Mouse (Mus musculus) kidney, adult 2 months (tissue): ENCODE results near the gene Plekha5. TPM values are rescaled to one million over a fixed set of nuclear protein-coding genes. Genes with fewer than 3 reads are reported as not detected.

Experiments
- DNase-seq: peaks from one replicate; pipeline ENCODE4 v3.0.0; 2021
- H3K27ac ChIP-seq: fragments of 200-500 bp; 2 replicates; pipeline ENCODE4 v1.5.1; 2012; ENCODE audit warnings: low read depth, low read length, control low read depth, inconsistent platforms; ENCODE audit not compliant: insufficient read depth
- H3K27me3 ChIP-seq: fragments of 200-500 bp; replicated peaks from 2 replicates; pipeline ENCODE4 v1.6.1; 2012; ENCODE audit warnings: mild to moderate bottlenecking, moderate library complexity, low read length, inconsistent platforms; ENCODE audit not compliant: control insufficient read depth, insufficient read depth
- H3K36me3 ChIP-seq: fragments of 200-500 bp; 2 replicates; pipeline ENCODE4 v1.6.1; 2012; ENCODE audit warnings: mild to moderate bottlenecking, moderate library complexity, low read length, inconsistent platforms; ENCODE audit not compliant: control insufficient read depth, insufficient read depth
- H3K4me1 ChIP-seq: fragments of 200-500 bp; 2 replicates; pipeline ENCODE4 v1.6.1; 2011; ENCODE audit warnings: low read length; ENCODE audit not compliant: control insufficient read depth, insufficient read depth
- H3K4me3 ChIP-seq: fragments of 200-500 bp; 2 replicates; pipeline ENCODE4 v1.5.1; 2011; ENCODE audit warnings: mild to moderate bottlenecking, low read depth, low read length, control low read depth; ENCODE audit not compliant: insufficient read depth
- CTCF ChIP-seq: fragments of 200-500 bp; conservative IDR thresholded peaks from 2 replicates; pipeline ENCODE4 v1.5.1; 2011; ENCODE audit warnings: low read depth, mild to moderate bottlenecking, control low read depth, low read length, moderate library complexity, mixed read lengths; ENCODE audit not compliant: insufficient read depth, insufficient read length
- POLR2A ChIP-seq: fragments of 200-500 bp; IDR thresholded peaks from one replicate; pipeline ENCODE4 v1.6.1; 2011; ENCODE audit warnings: low read depth, low read length, control low read depth
- WGBS: fragments of 180-500 bp; shearing (Covaris S2); methylation state at CpG from one replicate; pipeline ENCODE4 v1.1.7; 2018; 5-methylcytosine and 5-hydroxymethylcytosine counted together
- polyA plus RNA-seq: library from polyadenylated mRNA; depleted of rRNA; stranded (reverse); fragments of >200 nt; gene quantifications from 2 replicates; pipeline ENCODE4 v1.2.3, GENCODE M21; 2012

Gene Plekha5
- polyA plus RNA-seq, 1 experiment: 21.4 TPM

GRCm38 (mm10) chr6:140469791-140470190 lies 45.9 kb downstream of the Plekha5 start:
- Histone ChIP-seq H3K4me3 (no peak overlapping the region), H3K36me3 (no peaks in the 10 kb centered on the region), H3K27ac (no peak overlapping the region), H3K27me3 (no peaks in the 10 kb centered on the region), H3K4me1 (peaks cover 21% of the 10 kb centered on the region)
- DNase-seq: no peak
- no peak for TF ChIP-seq POLR2A
- no peak for TF ChIP-seq CTCF
- 83% methylated on average over 6 of the region's 6 CpGs for WGBS

- Histone ChIP-seq H3K36me3 (no peaks in the 10 kb centered on the region), H3K4me1 (peaks cover 13% of the 10 kb centered on the region; the same call in 1 of the 2 replicates), H3K27me3 (no peaks in the 10 kb centered on the region), H3K27ac (no peak overlapping the region), H3K4me3 (no peak overlapping the region)
- peak; percentile 72 for DNase-seq
- WGBS: 63% methylated on average over 5 of the region's 5 CpGs
- TF ChIP-seq CTCF (no peak), POLR2A (no peak)
Measured at GRCm38 (mm10) chr6:140471751-140472150, 47.9 kb downstream of the Plekha5 start.

- Histone ChIP-seq H3K4me1 (peaks cover 12% of the 10 kb centered on the region; the same call in 1 of the 2 replicates), H3K27ac (no peak overlapping the region), H3K36me3 (no peaks in the 10 kb centered on the region), H3K4me3 (no peak overlapping the region), H3K27me3 (no peaks in the 10 kb centered on the region)
- peak; percentile 58 for TF ChIP-seq CTCF
- TF ChIP-seq POLR2A: no peak
- DNase-seq: peak; percentile 70
- WGBS: 46% methylated on average over 4 of the region's 4 CpGs
Measured at GRCm38 (mm10) chr6:140472345-140472744, 48.5 kb downstream of the Plekha5 start.

- WGBS: 81% methylated on average over 9 of the region's 9 CpGs
- no peak overlapping the region for H3K4me3 ChIP-seq
- no peaks in the 10 kb centered on the region for H3K36me3 ChIP-seq
- H3K27ac ChIP-seq: no peak overlapping the region
- TF ChIP-seq CTCF: 0 out of 2 replicates have a peak, but pooled peaks have one; percentile 10
- TF ChIP-seq POLR2A: no peak
- H3K27me3 ChIP-seq: no peaks in the 10 kb centered on the region
- no peak for DNase-seq
- H3K4me1 ChIP-seq: peaks cover 10% of the 10 kb centered on the region; the same call in 1 of the 2 replicates
Measured at GRCm38 (mm10) chr6:140475393-140476087, 51.7 kb downstream of the Plekha5 start.

- no peak for TF ChIP-seq CTCF
- TF ChIP-seq POLR2A: no peak
- DNase-seq: no peak
- Histone ChIP-seq H3K4me1 (peaks cover 2% of the 10 kb centered on the region; the same call in 1 of the 2 replicates), H3K36me3 (no peaks in the 10 kb centered on the region), H3K4me3 (no peak overlapping the region), H3K27ac (no peak overlapping the region), H3K27me3 (no peaks in the 10 kb centered on the region)
- 52% methylated on average over 2 of the region's 2 CpGs for WGBS
Measured at GRCm38 (mm10) chr6:140476981-140477380, 53.1 kb downstream of the Plekha5 start.

GRCm38 (mm10) chr6:140478031-140478430 lies 54.2 kb downstream of the Plekha5 start:
- TF ChIP-seq POLR2A (no peak), CTCF (no peak)
- no peaks in the 10 kb centered on the region for H3K4me1 ChIP-seq
- no peaks in the 10 kb centered on the region for H3K36me3 ChIP-seq
- H3K27ac ChIP-seq: no peak overlapping the region
- no peak for DNase-seq
- H3K4me3 ChIP-seq: no peak overlapping the region
- no peaks in the 10 kb centered on the region for H3K27me3 ChIP-seq
- 52% methylated on average over 7 of the region's 7 CpGs for WGBS

GRCm38 (mm10) chr6:140478943-140479342 lies 55.1 kb downstream of the Plekha5 start:
- H3K36me3 ChIP-seq: no peaks in the 10 kb centered on the region
- no peak for DNase-seq
- 90% methylated on average over 5 of the region's 5 CpGs for WGBS
- no peaks in the 10 kb centered on the region for H3K27me3 ChIP-seq
- H3K4me3 ChIP-seq: no peak overlapping the region
- no peak overlapping the region for H3K27ac ChIP-seq
- no peaks in the 10 kb centered on the region for H3K4me1 ChIP-seq
- TF ChIP-seq CTCF: no peak
- no peak for TF ChIP-seq POLR2A
